Mouse (Mus musculus): ENCODE measurements at regions not wholly inside any gene's neighbourhood (a gene's known extent, or its start where the extent isn't known, plus 50 kb on each side); places are given as distances from the start of the nearest gene placed in this dataset. TPM values are rescaled to one million over a fixed set of nuclear protein-coding genes. Genes with fewer than 3 reads are reported as not detected.

DNA sequence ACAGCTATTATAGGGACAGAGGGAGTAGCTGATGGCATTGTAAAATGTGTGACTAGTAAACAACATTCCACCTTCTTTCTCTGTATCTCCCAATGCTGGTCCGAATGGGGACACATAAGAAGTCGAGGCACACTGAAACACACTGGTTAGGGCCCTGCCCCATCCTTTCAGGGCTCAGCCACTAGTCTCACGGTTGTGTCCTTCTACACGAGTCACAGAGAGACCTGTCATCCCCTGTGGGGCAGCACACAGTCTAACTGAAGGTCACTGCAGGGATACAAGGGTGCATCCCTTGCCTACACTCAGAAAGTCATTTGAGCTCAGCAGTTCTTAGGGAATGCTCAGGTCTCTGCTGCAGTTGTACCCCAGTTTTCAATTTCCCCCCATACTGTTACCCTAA lies 93.6 kb upstream of the Klf7 start:
- no peak for DNase-seq (ENCODE audit: low spot score in 2 of 2)

DNA sequence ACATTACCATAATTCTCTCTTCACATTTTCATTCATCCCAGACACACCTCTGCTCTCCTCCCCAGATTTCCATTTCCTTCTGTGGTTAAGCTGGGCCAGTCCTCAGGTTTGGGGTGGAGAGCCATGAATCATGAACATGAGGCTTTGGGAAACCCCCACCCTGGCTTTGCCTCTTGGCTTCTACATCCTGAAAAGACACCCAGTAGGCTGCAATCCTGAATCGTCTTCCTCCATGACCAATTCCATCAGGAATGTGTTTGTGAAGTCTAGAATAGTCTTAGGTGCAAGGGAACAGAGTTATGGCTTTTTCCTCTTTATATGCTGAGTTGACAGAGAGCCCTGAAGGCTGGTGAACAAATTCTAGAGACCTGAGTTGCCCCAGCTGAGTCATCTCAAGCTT lies 87.0 kb upstream of the Klf7 start:
- no peak for DNase-seq (ENCODE audit: low spot score in 2 of 2)

- DNase-seq (ENCODE audit: low spot score in 2 of 2): no peak
Observed at GRCm38 (mm10) chr1:64200387-64201023, 78.4 kb upstream of the Klf7 start.

DNA sequence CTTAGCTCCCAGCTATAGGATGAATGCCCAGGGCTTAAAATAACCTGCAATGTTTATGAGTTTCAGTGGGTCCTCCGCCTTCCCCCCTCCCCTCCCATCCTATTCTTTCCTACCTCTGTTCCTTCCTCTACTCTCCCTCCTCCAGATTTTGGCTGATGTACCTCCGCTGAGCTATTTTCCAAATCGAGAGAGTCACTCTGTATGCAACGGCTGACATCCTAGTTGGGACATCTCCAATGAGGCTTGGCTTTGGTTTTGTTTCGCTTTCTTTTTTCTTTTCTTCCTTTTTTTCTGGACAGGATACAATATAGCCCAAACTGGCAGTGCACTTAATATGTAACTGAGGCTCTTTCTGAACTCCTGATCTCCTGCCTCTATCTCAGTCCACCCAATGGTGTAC lies 76.7 kb upstream of the Klf7 start:
- DNase-seq (ENCODE audit: low spot score in 2 of 2): no peak

GRCm38 (mm10) chr1:64198322-64198721 lies 76.2 kb upstream of the Klf7 start:
- no peak for DNase-seq (ENCODE audit: low spot score in 2 of 2)

DNA sequence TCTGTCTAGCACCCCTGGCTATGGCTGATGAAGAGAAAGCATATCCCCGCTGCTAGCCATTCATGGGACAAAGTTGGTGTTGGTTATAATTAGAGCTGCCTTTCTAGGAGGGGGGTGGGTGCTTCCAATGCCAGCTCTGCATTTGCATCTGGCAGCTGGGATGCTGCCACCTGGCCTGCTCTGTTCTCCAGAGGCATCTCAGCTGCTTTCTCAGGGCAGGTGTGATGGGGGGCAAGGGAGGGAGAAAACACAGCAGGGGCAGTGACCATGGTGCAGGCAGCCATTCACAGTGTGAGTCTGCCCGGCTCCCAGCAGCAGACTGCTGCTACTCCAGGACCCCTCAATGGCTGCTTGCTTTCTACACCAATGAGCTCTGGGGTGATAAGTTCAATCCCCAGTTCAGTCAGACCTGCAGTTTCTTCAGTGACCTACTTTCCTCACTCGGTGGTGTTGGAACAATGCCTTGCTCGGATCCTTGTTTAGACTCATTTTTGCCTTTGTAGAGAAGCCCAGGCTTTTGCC lies 73.9 kb upstream of the Klf7 start:
- no peak for DNase-seq (ENCODE audit: low spot score in 2 of 2)

GRCm38 (mm10) chr1:64195294-64195693 lies 73.2 kb upstream of the Klf7 start:
- DNase-seq (ENCODE audit: low spot score in 2 of 2): no peak

DNA sequence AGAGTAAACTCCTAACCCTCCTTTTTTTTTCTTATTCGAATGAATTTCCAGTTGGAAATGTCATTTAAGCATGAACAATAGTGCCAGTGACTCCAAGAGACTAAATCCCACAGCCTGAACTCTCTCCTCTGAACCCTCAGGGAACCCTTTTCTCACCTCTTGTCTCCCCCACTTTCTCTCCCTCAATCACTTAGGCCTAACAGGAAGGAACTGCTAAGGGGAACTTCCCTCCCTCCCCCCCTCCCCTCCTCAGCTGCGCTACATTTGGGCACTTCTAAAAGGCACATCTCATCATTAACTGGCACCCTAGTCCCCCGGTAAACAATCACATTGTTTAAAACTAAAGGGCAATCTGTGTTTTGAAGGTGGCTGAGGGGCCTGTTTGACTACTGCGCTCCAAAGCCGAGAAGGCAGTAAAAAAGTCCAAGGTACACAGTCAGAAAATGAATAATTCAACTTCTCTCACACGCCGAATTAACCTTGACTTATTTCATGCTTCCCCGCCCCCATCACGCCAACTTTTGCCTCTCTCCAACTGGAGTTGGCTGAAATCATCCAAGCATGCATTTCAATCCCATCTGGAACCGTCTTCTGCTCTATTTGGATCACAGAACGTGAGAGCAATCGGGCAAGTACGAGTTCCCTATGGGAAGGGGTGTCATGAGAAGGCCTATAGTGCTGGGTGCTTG lies 71.2 kb upstream of the Klf7 start:
- DNase-seq (ENCODE audit: low spot score in 2 of 2): no peak

GRCm38 (mm10) chr1:64192736-64193135 lies 70.7 kb upstream of the Klf7 start:
- DNase-seq (ENCODE audit: low spot score in 2 of 2): no peak

GRCm38 (mm10) chr1:64191242-64192220 lies 69.4 kb upstream of the Klf7 start:
- no peak for DNase-seq (ENCODE audit: low spot score in 2 of 2)

GRCm38 (mm10) chr1:64190705-64191104 lies 68.6 kb upstream of the Klf7 start:
- no peak for DNase-seq (ENCODE audit: low spot score in 2 of 2)

DNA sequence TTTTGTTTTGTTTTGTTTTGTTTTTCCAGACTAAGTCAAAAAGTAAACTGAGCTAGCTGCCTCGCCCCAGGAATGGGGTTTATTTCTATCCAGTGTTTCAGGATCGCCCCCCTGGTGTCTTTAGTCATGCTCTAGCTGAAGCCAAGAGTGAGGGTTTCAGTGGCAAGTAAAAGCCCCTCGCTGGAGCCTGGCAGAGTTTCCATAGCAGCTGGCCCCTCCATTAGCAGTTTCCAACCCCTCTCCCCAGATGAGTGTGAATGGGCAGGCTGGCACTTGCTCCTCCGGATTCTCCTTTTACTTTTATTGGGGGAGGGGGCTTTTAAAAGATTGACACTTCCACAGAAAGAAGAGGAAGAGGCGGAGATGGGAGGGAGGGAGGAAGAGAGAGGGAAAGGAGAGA lies 68.0 kb upstream of the Klf7 start:
- DNase-seq (ENCODE audit: low spot score in 2 of 2): no peak

GRCm38 (mm10) chr1:64189471-64189870 lies 67.4 kb upstream of the Klf7 start:
- no peak for DNase-seq (ENCODE audit: low spot score in 2 of 2)

- DNase-seq (ENCODE audit: low spot score in 2 of 2): no peak
Observed at GRCm38 (mm10) chr1:64187796-64188513, 65.9 kb upstream of the Klf7 start.

GRCm38 (mm10) chr1:64173708-64174107 lies 51.6 kb upstream of the Klf7 start:
- no peak for DNase-seq (ENCODE audit: low spot score in 2 of 2)

GRCm38 (mm10) chr1:64172122-64172521 lies 50.0 kb upstream of the Klf7 start:
- DNase-seq (ENCODE audit: low spot score in 2 of 2): no peak

Small RNA genes lying in the stretch of these regions (microRNA-seq; reads per million reads assigned to microRNA genes)
- gene Gm25748: not detected

All from adrenal gland, postnatal 4 days (tissue).